Mouse (Mus musculus) MEL (cell line): ENCODE data around the gene Tmbim1. TPM values are rescaled to one million over a fixed set of nuclear protein-coding genes. Genes with fewer than 3 reads are reported as not detected.
A peak's percentile ranks its signal among the peaks of the same experiment; 100 is the strongest.

Source experiments
- DNase-seq: peaks from one replicate; pipeline ENCODE4 v3.0.0; 2011; ENCODE audit warnings: low read depth, low spot score
- H3K27ac ChIP-seq: 2 replicates; pipeline ENCODE4 v1.5.1; 2012; ENCODE audit warnings: low read depth, mild to moderate bottlenecking, control low read depth, low read length, moderate library complexity; ENCODE audit not compliant: control insufficient read depth
- H3K27me3 ChIP-seq, 2 experiments: fragments of 150-350 bp in 1 of 2; sonication (generic) in 1 of 2; 2 replicates each; pipeline ENCODE4 v1.6.1; 2012; ENCODE audit warnings: low read length in 2 of 2, mild to moderate bottlenecking in 2 of 2, improper control_type of control experiment in 1 of 2, moderate library complexity in 1 of 2; ENCODE audit not compliant: insufficient read depth in 2 of 2, control insufficient read depth in 1 of 2
- H3K36me3 ChIP-seq, 2 experiments: 2 replicates each; pipeline ENCODE4 v1.6.1; 2012 to 2014; ENCODE audit warnings: low read length in 2 of 2, improper control_type of control experiment in 1 of 2, inconsistent platforms in 1 of 2, mild to moderate bottlenecking in 1 of 2; ENCODE audit not compliant: insufficient read depth in 2 of 2, control insufficient read depth in 1 of 2
- H3K4me1 ChIP-seq, 2 experiments: fragments of 150-350 bp in 1 of 2; sonication (generic) in 1 of 2; 2 replicates each; pipeline ENCODE4 v1.6.1; 2012; ENCODE audit warnings: low read length in 2 of 2, improper control_type of control experiment in 1 of 2, mild to moderate bottlenecking in 1 of 2; ENCODE audit not compliant: insufficient read depth in 2 of 2, control insufficient read depth in 1 of 2
- H3K4me3 ChIP-seq, 2 experiments: fragments of 150-350 bp in 1 of 2; sonication (generic) in 1 of 2; 2 replicates each; pipeline ENCODE4 v1.5.1; 2012; ENCODE audit warnings: low read depth in 2 of 2, low read length in 2 of 2, mild to moderate bottlenecking in 2 of 2, moderate library complexity in 2 of 2, control low read depth in 1 of 2, improper control_type of control experiment in 1 of 2; ENCODE audit not compliant: control insufficient read depth in 1 of 2, insufficient read depth in 1 of 2
- H3K79me2 ChIP-seq: 2 replicates; pipeline ENCODE4 v1.6.1; 2012; ENCODE audit warnings: mild to moderate bottlenecking, low read length, moderate library complexity; ENCODE audit not compliant: control insufficient read depth, poor library complexity, insufficient read depth
- H3K9ac ChIP-seq: 2 replicates; pipeline ENCODE4 v1.6.1; 2012; ENCODE audit warnings: low read depth, mild to moderate bottlenecking, control low read depth, low read length, moderate library complexity; ENCODE audit not compliant: control insufficient read depth, poor library complexity, severe bottlenecking
- H3K9me3 ChIP-seq: fragments of 150-350 bp; sonication (generic); replicated peaks from 2 replicates; pipeline ENCODE4 v1.6.1; 2012; ENCODE audit warnings: mild to moderate bottlenecking, low read length, improper control_type of control experiment, moderate library complexity; ENCODE audit not compliant: insufficient read depth
- BHLHE40 ChIP-seq: IDR thresholded peaks from 2 replicates; pipeline ENCODE4 v1.6.1; 2012; ENCODE audit warnings: low read depth, mild to moderate bottlenecking, inconsistent platforms, low read length, improper control_type of control experiment, borderline replicate concordance
- CHD1 ChIP-seq: IDR thresholded peaks from 2 replicates; pipeline ENCODE4 v1.6.1; 2012; ENCODE audit warnings: low read depth, mild to moderate bottlenecking, inconsistent platforms, low read length, improper control_type of control experiment
- CHD2 ChIP-seq: IDR thresholded peaks from 2 replicates; pipeline ENCODE4 v1.6.1; 2011; ENCODE audit warnings: low read length, improper control_type of control experiment
- E2F4 ChIP-seq: IDR thresholded peaks from 2 replicates; pipeline ENCODE4 v1.6.1; 2011; ENCODE audit warnings: low read depth, low read length, improper control_type of control experiment, borderline replicate concordance
- EP300 ChIP-seq, 2 experiments: IDR thresholded peaks; 2 replicates each; pipeline ENCODE4 v1.6.1; 2011; ENCODE audit warnings: improper control_type of control experiment in 2 of 2, low read length in 2 of 2, low read depth in 1 of 2, mild to moderate bottlenecking in 1 of 2
- GABPA ChIP-seq: IDR thresholded peaks from 2 replicates; pipeline ENCODE4 v1.6.1; 2012; ENCODE audit warnings: low read depth, mild to moderate bottlenecking, inconsistent platforms, low read length, improper control_type of control experiment, moderate library complexity
- GATA1 ChIP-seq: IDR thresholded peaks from 2 replicates; pipeline ENCODE4 v1.6.1; 2011; ENCODE audit warnings: low read depth, low read length, improper control_type of control experiment
- JUND ChIP-seq: IDR thresholded peaks from 2 replicates; pipeline ENCODE4 v1.6.1; 2011; ENCODE audit warnings: low read depth, mild to moderate bottlenecking, improper control_type of control experiment, low read length
- MAFK ChIP-seq: IDR thresholded peaks from 2 replicates; pipeline ENCODE4 v1.6.1; 2011; ENCODE audit warnings: low read depth, mild to moderate bottlenecking, low read length, improper control_type of control experiment, borderline replicate concordance
- MEF2A ChIP-seq: IDR thresholded peaks from 2 replicates; pipeline ENCODE4 v1.6.1; 2014; ENCODE audit warnings: low read depth, mild to moderate bottlenecking, inconsistent platforms, low read length, improper control_type of control experiment; ENCODE audit not compliant: poor library complexity, insufficient replicate concordance, severe bottlenecking; ENCODE audit errors: extremely low read depth
- MXI1 ChIP-seq: IDR thresholded peaks from 2 replicates; pipeline ENCODE4 v1.6.1; 2011; ENCODE audit warnings: mild to moderate bottlenecking, low read depth, low read length, improper control_type of control experiment
- MYB ChIP-seq: IDR thresholded peaks from 2 replicates; pipeline ENCODE4 v1.6.1; 2011; ENCODE audit warnings: mild to moderate bottlenecking, low read depth, low read length, improper control_type of control experiment
- MYC ChIP-seq: IDR thresholded peaks from 2 replicates; pipeline ENCODE4 v1.6.1; 2011; ENCODE audit warnings: low read depth, mild to moderate bottlenecking, low read length, improper control_type of control experiment, moderate library complexity
- NRF1 ChIP-seq: IDR thresholded peaks from 2 replicates; pipeline ENCODE4 v1.6.1; 2014; ENCODE audit warnings: low read depth, mild to moderate bottlenecking, inconsistent platforms, low read length, improper control_type of control experiment, moderate library complexity; ENCODE audit not compliant: poor library complexity, insufficient read depth, severe bottlenecking
- POLR2A ChIP-seq, 2 experiments: IDR thresholded peaks; 2 replicates each; pipeline ENCODE4 v1.6.1; 2011 to 2012; ENCODE audit warnings: low read length in 2 of 2, mild to moderate bottlenecking in 2 of 2, control low read depth in 1 of 2, improper control_type of control experiment in 1 of 2, low read depth in 1 of 2, moderate library complexity in 1 of 2; ENCODE audit not compliant: control insufficient read depth in 1 of 2, insufficient read depth in 1 of 2, poor library complexity in 1 of 2
- POLR2AphosphoS5 ChIP-seq: IDR thresholded peaks from 2 replicates; pipeline ENCODE4 v1.6.1; 2012; ENCODE audit warnings: low read depth, borderline replicate concordance, mild to moderate bottlenecking, inconsistent platforms, low read length, moderate library complexity, mixed read lengths
- RAD21 ChIP-seq: IDR thresholded peaks from 2 replicates; pipeline ENCODE4 v1.6.1; 2011; ENCODE audit warnings: mild to moderate bottlenecking, low read depth, low read length, improper control_type of control experiment
- SIN3A ChIP-seq: IDR thresholded peaks from 2 replicates; pipeline ENCODE4 v1.6.1; 2012; ENCODE audit warnings: low read length, improper control_type of control experiment, inconsistent platforms
- TAL1 ChIP-seq: IDR thresholded peaks from 2 replicates; pipeline ENCODE4 v1.6.1; 2012; ENCODE audit warnings: mild to moderate bottlenecking, inconsistent platforms, low read length, moderate library complexity, mixed read lengths
- TBP ChIP-seq: IDR thresholded peaks from 2 replicates; pipeline ENCODE4 v1.8.0; 2011; ENCODE audit warnings: low read depth, low read length, improper control_type of control experiment
- TCF12 ChIP-seq: IDR thresholded peaks from 2 replicates; pipeline ENCODE4 v1.6.1; 2014; ENCODE audit warnings: low read depth, mild to moderate bottlenecking, inconsistent platforms, low read length, improper control_type of control experiment, moderate library complexity
- UBTF ChIP-seq: IDR thresholded peaks from 2 replicates; pipeline ENCODE4 v1.6.1; 2012; ENCODE audit warnings: low read depth, mild to moderate bottlenecking, inconsistent platforms, low read length, improper control_type of control experiment, moderate library complexity, borderline replicate concordance; ENCODE audit not compliant: insufficient read depth
- USF1 ChIP-seq: IDR thresholded peaks from 2 replicates; pipeline ENCODE4 v1.6.1; 2014; ENCODE audit warnings: low read depth, mild to moderate bottlenecking, inconsistent platforms, low read length, improper control_type of control experiment, moderate library complexity
- ZNF384 ChIP-seq: IDR thresholded peaks from 2 replicates; pipeline ENCODE4 v1.6.1; 2012; ENCODE audit warnings: low read depth, mild to moderate bottlenecking, inconsistent platforms, low read length, improper control_type of control experiment
- polyA plus RNA-seq, 2 experiments: library from polyadenylated mRNA; stranded (reverse) in 1 of 2; unstranded in 1 of 2; fragments of >175 nt in 1 of 2; fragments of >200 nt in 1 of 2; gene quantifications; 2 replicates each; pipeline versions ENCODE4 v1.2.1 to v1.2.4; 2012; ENCODE audit warnings: low replicate concordance in 2 of 2, low read depth in 1 of 2; ENCODE audit not compliant: insufficient read length in 2 of 2, insufficient read depth in 1 of 2, missing spikeins in 1 of 2
- total RNA-seq: library from RNA; depleted of rRNA; stranded (reverse); fragments of 300-350 nt; gene quantifications from 2 replicates; pipeline ENCODE4 v1.2.3, GENCODE M21; 2012

Gene Tmbim1
- total and polyA plus RNA-seq, 3 experiments: 13.0 to 20.8 TPM; not detected in 1

DNA sequence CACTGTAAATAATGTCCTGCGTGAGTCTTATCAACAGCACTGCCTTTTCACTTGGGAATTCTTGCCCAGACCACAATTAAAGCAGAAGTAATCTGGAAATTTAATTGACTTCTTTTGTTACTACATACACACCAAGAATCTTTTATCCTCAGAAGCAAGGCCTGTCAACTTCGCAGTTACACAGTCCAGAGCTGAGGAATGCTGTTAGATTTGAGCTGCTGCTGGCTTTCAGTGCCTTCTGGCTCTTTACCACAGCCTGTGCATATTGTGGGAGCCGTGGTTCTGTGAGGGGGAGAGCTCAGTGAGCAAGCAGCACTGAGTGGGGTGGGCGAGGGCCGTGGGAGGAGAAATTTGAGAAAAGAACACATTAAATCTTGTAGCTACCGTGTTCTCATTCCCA is 65.1 kb downstream of the Tmbim1 start:
- H3K27ac ChIP-seq: peak overlapping the region; percentile 2; the same call in 1 of the 2 replicates
- 0 out of 2 replicates have a peak, but pooled peaks have one; percentile 12 for TF ChIP-seq GATA1
- TF ChIP-seq NRF1: no peak
- H3K79me2 ChIP-seq: peaks cover 83% of the 10 kb centered on the region
- H3K9me3 ChIP-seq: no peaks in the 10 kb centered on the region
- no peak for DNase-seq
- peaks cover 9 to 27% of the 10 kb centered on the region in 2 experiments for H3K4me1 ChIP-seq
- H3K27me3 ChIP-seq: no peaks in the 10 kb centered on the region
- H3K4me3 ChIP-seq: no peak overlapping the region
- H3K36me3 ChIP-seq: peaks cover 2 to 54% of the 10 kb centered on the region in 2 experiments
- H3K9ac ChIP-seq: no peak overlapping the region; the same call in 1 of the 2 replicates

DNA sequence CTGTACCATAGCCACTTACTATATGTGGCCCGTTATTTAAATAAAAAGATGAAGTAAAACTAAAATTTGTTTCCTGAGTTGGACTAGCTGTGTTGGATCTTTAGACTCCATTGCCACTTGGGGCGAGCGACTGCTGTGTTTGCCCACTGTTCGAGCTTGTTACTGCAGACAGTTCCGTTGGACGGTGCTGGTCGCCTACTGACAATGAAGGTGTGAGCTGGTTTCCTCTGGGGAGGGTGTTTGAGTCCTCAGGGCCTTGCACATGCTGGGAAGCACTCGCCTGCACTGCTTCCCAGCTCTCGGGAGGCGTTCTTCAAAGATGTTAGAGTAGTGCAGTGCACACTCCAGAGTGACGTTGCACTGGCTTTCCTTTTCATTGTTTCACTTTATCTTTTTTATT is 65.8 kb downstream of the Tmbim1 start:
- DNase-seq: no peak
- H3K4me3 ChIP-seq: peak overlapping the region; percentile 27 to 56
- H3K4me1 ChIP-seq: peaks cover 9 to 26% of the 10 kb centered on the region in 2 experiments
- H3K36me3 ChIP-seq: peaks cover 2 to 48% of the 10 kb centered on the region in 2 experiments
- H3K9ac ChIP-seq: peak overlapping the region; percentile 59
- no peaks in the 10 kb centered on the region for H3K27me3 ChIP-seq
- TF ChIP-seq TBP: 0 out of 2 replicates have a peak, but pooled peaks have one; percentile 6
- TF ChIP-seq MXI1: no peak
- TF ChIP-seq, all 39 proteins: peak for 1
- peaks cover 77% of the 10 kb centered on the region for H3K79me2 ChIP-seq
- H3K9me3 ChIP-seq: no peaks in the 10 kb centered on the region
- H3K27ac ChIP-seq: peak overlapping the region; percentile 97

DNA sequence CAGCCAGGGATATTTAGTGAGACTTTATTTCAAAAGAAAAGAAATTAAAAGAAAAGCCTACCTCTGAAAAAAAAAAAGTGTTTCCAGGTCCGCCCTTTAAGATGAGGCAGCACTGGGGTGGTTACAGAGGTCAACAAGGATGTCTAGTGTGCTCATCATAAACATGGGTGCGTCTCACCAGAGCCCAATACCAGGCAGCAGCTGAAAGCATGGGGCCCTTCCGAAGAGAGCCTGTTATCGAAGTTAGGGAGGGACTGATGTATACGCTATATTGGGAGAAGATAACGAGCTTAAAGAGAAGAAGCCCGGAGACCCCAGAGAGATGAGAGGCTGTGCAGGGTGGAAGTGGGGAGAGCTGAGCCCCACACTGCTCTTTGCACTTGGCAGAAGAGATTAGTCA is 66.3 kb downstream of the Tmbim1 start:
- peak overlapping the region; percentile 27 to 56 for H3K4me3 ChIP-seq
- DNase-seq: peak; percentile 70
- H3K27me3 ChIP-seq: no peaks in the 10 kb centered on the region
- H3K79me2 ChIP-seq: peaks cover 72% of the 10 kb centered on the region
- peak overlapping the region; percentile 97 for H3K27ac ChIP-seq
- peaks cover 9 to 26% of the 10 kb centered on the region in 2 experiments for H3K4me1 ChIP-seq
- H3K9me3 ChIP-seq: no peaks in the 10 kb centered on the region
- peaks cover 2 to 46% of the 10 kb centered on the region in 2 experiments for H3K36me3 ChIP-seq
- H3K9ac ChIP-seq: peak overlapping the region; percentile 59
- TF ChIP-seq USF1: no peak
- TF ChIP-seq SIN3A: peak; percentile 90
- no peak for TF ChIP-seq MAFK
- TF ChIP-seq JUND: no peak
- peak; percentile 64 for TF ChIP-seq GATA1
- no peak for TF ChIP-seq POLR2A (IDR thresholded peaks at IDR 0.05; ENCODE audit: control insufficient read depth in 1 of 2, insufficient read depth in 1 of 2, low read depth in 1 of 2, low read length in 2 of 2, poor library complexity in 1 of 2)
- 0 out of 2 replicates have a peak, but pooled peaks have one; percentile 12 for TF ChIP-seq BHLHE40
- TF ChIP-seq ZNF384: peak; percentile 69
- TF ChIP-seq MYC: peak; percentile 58; the same call in 1 of the 2 replicates
- no peak for TF ChIP-seq POLR2AphosphoS5
- no peak for TF ChIP-seq MEF2A
- no peak for TF ChIP-seq TAL1
- no peak for TF ChIP-seq GABPA
- no peak for TF ChIP-seq NRF1
- peak; percentile 83; the same call in 1 of the 2 replicates for TF ChIP-seq CHD1
- TF ChIP-seq EP300 (IDR thresholded peaks at IDR 0.05; ENCODE audit: low read depth in 1 of 2, low read length in 2 of 2): peak; percentile 39 to 47; a peak in 2 of 4 replicates
- TF ChIP-seq TCF12: peak; percentile 56
- TF ChIP-seq CHD2: no peak
- TF ChIP-seq MXI1: peak; percentile 78
- no peak for TF ChIP-seq E2F4
- no peak for TF ChIP-seq UBTF
- TF ChIP-seq RAD21: no peak
- no peak; the same call in 1 of the 2 replicates for TF ChIP-seq MYB
